ENCODE assay signal across 26 mouse cellular contexts in the genomic region with DNA sequence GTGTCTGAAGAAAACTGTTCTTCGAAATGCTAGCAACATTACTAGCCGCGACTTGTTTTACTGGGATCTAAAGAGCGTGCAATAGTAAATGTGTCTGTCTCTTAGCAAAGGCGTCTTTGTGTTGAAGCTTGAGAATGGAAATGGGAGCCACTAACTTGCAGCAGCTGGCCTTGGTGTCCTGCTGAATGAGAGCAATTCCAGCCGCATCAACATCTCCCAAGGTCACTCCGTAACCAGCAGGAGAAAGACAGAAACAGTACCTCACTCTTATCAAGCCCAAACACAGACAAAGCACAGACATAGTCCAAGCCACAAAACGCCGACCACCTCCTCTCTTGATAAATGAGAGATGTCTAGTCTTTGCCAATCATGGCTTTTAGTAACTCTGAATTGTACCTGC.
"Had no signal": no experiment of that assay in that cellular context is flagged by ENCODE, and none has a peak within 500 bp of the region (broad histone marks: within the 10 kb centered on the region; RNA-seq: fewer than 3 reads in every experiment).

No protein-coding gene starts in this region.

- H3K27ac ChIP-seq: gastrocnemius, adult 2 months; heart, embryonic 10.5 days; hindbrain, embryonic 10.5 days; hindbrain, embryonic 12.5 days; hindbrain, embryonic 14.5 days; hindbrain, postnatal 0 days; kidney, embryonic 15.5 days; kidney, postnatal 0 days; limb, embryonic 13.5 days; limb, embryonic 15.5 days; liver, embryonic 12.5 days; liver, embryonic 14.5 days had no signal

- ATAC-seq: hindbrain, postnatal 0 days; intestine, embryonic 16.5 days; liver, embryonic 12.5 days had no signal

- H3K4me3 ChIP-seq: gastrocnemius, adult 2 months; heart, embryonic 10.5 days; heart, embryonic 12.5 days; hindbrain, embryonic 10.5 days; hindbrain, embryonic 12.5 days; kidney, embryonic 15.5 days; limb, embryonic 13.5 days; limb, embryonic 15.5 days; liver, embryonic 12.5 days had no signal

- DNase-seq: gastrocnemius, adult 2 months; gastrocnemius, postnatal 10 days; gastrocnemius, postnatal 25 days; heart, adult 18-20 months; heart, postnatal 10 days; heart, postnatal 4 days; kidney, adult 11 months; kidney, adult 2 months; kidney, adult 9 months; kidney, postnatal 14 days; kidney, postnatal 36 days; layer of hippocampus, postnatal 36 days; left cerebral cortex, postnatal 4 days had no signal
